In genomic region chr1:38987865-38988211, GRCm38 (mm10) we compare ENCODE assay signal across 8 mouse cellular contexts. TPM values are rescaled to one million over a fixed set of nuclear protein-coding genes. Genes with fewer than 3 reads are reported as not detected.
A peak's percentile ranks its signal among the peaks of the same experiment; 100 is the strongest.
DNase-seq lines count a peak whose midpoint lies in the region; ATAC-seq and TF ChIP-seq lines count a peak whose summit lies in the region.

No protein-coding gene starts in this region.

- H3K4me2 ChIP-seq in kidney, postnatal 0 days (ENCODE audit: low read length): peak overlapping the region; percentile 76
- peak overlapping the region; percentile 66 for H3K4me2 ChIP-seq in embryonic facial prominence, embryonic 11.5 days (ENCODE audit: low read depth, low read length)
- H3K4me2 ChIP-seq in intestine, embryonic 16.5 days (ENCODE audit: low read depth, low read length): peak overlapping the region; percentile 82
- H3K4me2 ChIP-seq in neural tube, embryonic 12.5 days (replicated peaks): peak overlapping the region; percentile 75

- peak overlapping the region; percentile 90 for H3K27ac ChIP-seq in kidney, postnatal 0 days
- 0 out of 2 replicates have a peak overlapping the region, but pooled peaks have one; percentile 44 for H3K27ac ChIP-seq in embryonic facial prominence, embryonic 11.5 days (replicated peaks; ENCODE audit: low read depth, low read length)
- peak overlapping the region; percentile 70 for H3K27ac ChIP-seq in intestine, embryonic 16.5 days (ENCODE audit: low read length)
- 0 out of 2 replicates have a peak overlapping the region, but pooled peaks have one; percentile 37 for H3K27ac ChIP-seq in neural tube, embryonic 12.5 days

- H3K4me3 ChIP-seq in kidney, postnatal 0 days (replicated peaks; ENCODE audit: low read depth, low read length): peak overlapping the region; percentile 68
- H3K4me3 ChIP-seq in embryonic facial prominence, embryonic 11.5 days (ENCODE audit: low read depth, low read length): peak overlapping the region; percentile 70
- H3K4me3 ChIP-seq in intestine, embryonic 16.5 days (ENCODE audit: low read length): peak overlapping the region; percentile 89
- peak overlapping the region; percentile 58 for H3K4me3 ChIP-seq in neural tube, embryonic 12.5 days

- H3K27me3 ChIP-seq in kidney, postnatal 0 days (ENCODE audit: insufficient read depth, low read length): no peaks in the 10 kb centered on the region
- no peaks in the 10 kb centered on the region for H3K27me3 ChIP-seq in embryonic facial prominence, embryonic 11.5 days (ENCODE audit: control insufficient read depth, insufficient read depth, low read length)
- H3K27me3 ChIP-seq in intestine, embryonic 16.5 days (replicated peaks; ENCODE audit: control insufficient read depth, insufficient read depth, low read length): no peaks in the 10 kb centered on the region
- H3K27me3 ChIP-seq in neural tube, embryonic 12.5 days (replicated peaks): no peaks in the 10 kb centered on the region

- peak; percentile 90 for ATAC-seq in kidney, postnatal 0 days (replicated peaks; ENCODE audit: low FRiP score, low read depth)
- ATAC-seq in embryonic facial prominence, embryonic 11.5 days (replicated peaks; ENCODE audit: insufficient number of reproducible peaks, low FRiP score, low TSS enrichment, low read depth): peak; percentile 81
- ATAC-seq in intestine, embryonic 16.5 days: peak; percentile 94
- peak; percentile 87 for ATAC-seq in neural tube, embryonic 12.5 days (ENCODE audit: low FRiP score, low read depth)

- under 1% methylated on average over 22 of the region's 25 CpGs for WGBS in kidney, postnatal 0 days
- under 1% methylated on average over 23 of the region's 25 CpGs for WGBS in embryonic facial prominence, embryonic 11.5 days
- WGBS in intestine, embryonic 16.5 days: 0% methylated on average over 25 of the region's 25 CpGs
- WGBS in neural tube, embryonic 12.5 days: under 1% methylated on average over 25 of the region's 25 CpGs

- no peak for TF ChIP-seq CTCF in kidney, postnatal 0 days (IDR thresholded peaks at IDR 0.05; ENCODE audit: low read depth)

- peak overlapping the region; percentile 70 for H3K9ac ChIP-seq in kidney, postnatal 0 days (ENCODE audit: low read depth, low read length)
- peak overlapping the region; percentile 73 for H3K9ac ChIP-seq in embryonic facial prominence, embryonic 11.5 days (replicated peaks; ENCODE audit: low read length)
- H3K9ac ChIP-seq in intestine, embryonic 16.5 days (ENCODE audit: low read depth, low read length): peak overlapping the region; percentile 83
- H3K9ac ChIP-seq in neural tube, embryonic 12.5 days: peak overlapping the region; percentile 65

- 0 out of 2 replicates have a peak, but pooled peaks cover 10% of the 10 kb centered on the region for H3K36me3 ChIP-seq in kidney, postnatal 0 days (ENCODE audit: insufficient read depth, low read length)
- H3K36me3 ChIP-seq in embryonic facial prominence, embryonic 11.5 days (replicated peaks; ENCODE audit: control insufficient read depth, insufficient read depth, low read depth, low read length): no peaks in the 10 kb centered on the region
- H3K36me3 ChIP-seq in intestine, embryonic 16.5 days (ENCODE audit: control insufficient read depth, insufficient read depth, low read length): no peaks in the 10 kb centered on the region; the same call in 1 of the 2 replicates
- H3K36me3 ChIP-seq in neural tube, embryonic 12.5 days: peaks cover 16% of the 10 kb centered on the region

- H3K9me3 ChIP-seq in kidney, postnatal 0 days (replicated peaks; ENCODE audit: low read length): no peaks in the 10 kb centered on the region
- no peaks in the 10 kb centered on the region for H3K9me3 ChIP-seq in embryonic facial prominence, embryonic 11.5 days (replicated peaks; ENCODE audit: control insufficient read depth, low read length)
- H3K9me3 ChIP-seq in intestine, embryonic 16.5 days (ENCODE audit: control insufficient read depth, low read length): no peaks in the 10 kb centered on the region
- no peaks in the 10 kb centered on the region for H3K9me3 ChIP-seq in neural tube, embryonic 12.5 days

- DNase-seq in kidney, postnatal 0 days (ENCODE audit: low spot score): no peak
- DNase-seq in kidney, adult 8-10 months: no peak
- DNase-seq in embryonic facial prominence, embryonic 11.5 days (ENCODE audit: low spot score): no peak
- DNase-seq in gastrocnemius, adult 18-20 months (ENCODE audit: low spot score): no peak
- no peak for DNase-seq in cerebellum, adult 11-12 months
- no peak for DNase-seq in adrenal gland, postnatal 25 days

- H3K4me1 ChIP-seq in kidney, postnatal 0 days (replicated peaks; ENCODE audit: insufficient read depth, low read length): 0 out of 2 replicates have a peak, but pooled peaks cover 2% of the 10 kb centered on the region
- 0 out of 2 replicates have a peak, but pooled peaks cover 4% of the 10 kb centered on the region for H3K4me1 ChIP-seq in embryonic facial prominence, embryonic 11.5 days (ENCODE audit: control insufficient read depth, insufficient read depth, low read length)
- peaks cover 9% of the 10 kb centered on the region for H3K4me1 ChIP-seq in intestine, embryonic 16.5 days (ENCODE audit: control insufficient read depth, insufficient read depth, low read length)
- peaks cover 12% of the 10 kb centered on the region for H3K4me1 ChIP-seq in neural tube, embryonic 12.5 days

RNA-seq across cellular contexts. Expression of gene Pdcl3, which starts 2.4 kb away (rescaled TPM):
- polyA plus RNA-seq in kidney, postnatal 0 days (2015; fragmentation: Nextera tagmentation; extraction: Ambion mirVana): 189 and 198 TPM in 2 replicates
- 152 and 168 TPM in 2 replicates for polyA plus RNA-seq in embryonic facial prominence, embryonic 11.5 days (2014; fragmentation: Nextera tagmentation; extraction: Ambion mirVana)
- polyA plus RNA-seq in intestine, embryonic 16.5 days (2015; fragmentation: Nextera tagmentation; extraction: Ambion mirVana): 147 and 155 TPM in 2 replicates
- 170 and 175 TPM in 2 replicates for polyA plus RNA-seq in neural tube, embryonic 12.5 days (2016; fragmentation: Nextera tagmentation; extraction: Ambion mirVana)
- total RNA-seq in gastrocnemius, adult 18-20 months (2021): 10 to 100 TPM; 74.6 to 82.2 TPM
- total RNA-seq in adrenal gland, postnatal 25 days (2021): 86.8 and 92.9 TPM in 2 replicates

RNA-seq across cellular contexts. Expression of gene Nms, which starts 48.9 kb away (rescaled TPM):
- not detected in 2 replicates for polyA plus RNA-seq in kidney, postnatal 0 days (2015; fragmentation: Nextera tagmentation; extraction: Ambion mirVana)
- polyA plus RNA-seq in embryonic facial prominence, embryonic 11.5 days (2014; fragmentation: Nextera tagmentation; extraction: Ambion mirVana): not detected in 2 replicates
- not detected in 2 replicates for polyA plus RNA-seq in intestine, embryonic 16.5 days (2015; fragmentation: Nextera tagmentation; extraction: Ambion mirVana)
- 5.3 and 5.9 TPM in 2 replicates for polyA plus RNA-seq in neural tube, embryonic 12.5 days (2016; fragmentation: Nextera tagmentation; extraction: Ambion mirVana)
- total RNA-seq in gastrocnemius, adult 18-20 months (2021): not detected
- not detected in 2 replicates for total RNA-seq in adrenal gland, postnatal 25 days (2021)

Comparison
In these comparisons a context has a peak if more than half of its experiments do, and no peak if none do; other contexts are left out.
1. H3K27ac ChIP-seq: peak in every context shown above with its lines; median percentile 90 in kidney, postnatal 0 days; 70 in intestine, embryonic 16.5 days; 44 in embryonic facial prominence, embryonic 11.5 days; 37 in neural tube, embryonic 12.5 days.